Mouse (Mus musculus) monocyte, adult 2 months (primary cell): ENCODE data around the gene Wdfy4.

Experiments used
- DNase-seq, 2 experiments: peaks; one replicate each; pipeline ENCODE4 v3.0.0; 2022; ENCODE audit warnings: low spot score in 2 of 2, low read depth in 1 of 2

Wdfy4 gene

DNA sequence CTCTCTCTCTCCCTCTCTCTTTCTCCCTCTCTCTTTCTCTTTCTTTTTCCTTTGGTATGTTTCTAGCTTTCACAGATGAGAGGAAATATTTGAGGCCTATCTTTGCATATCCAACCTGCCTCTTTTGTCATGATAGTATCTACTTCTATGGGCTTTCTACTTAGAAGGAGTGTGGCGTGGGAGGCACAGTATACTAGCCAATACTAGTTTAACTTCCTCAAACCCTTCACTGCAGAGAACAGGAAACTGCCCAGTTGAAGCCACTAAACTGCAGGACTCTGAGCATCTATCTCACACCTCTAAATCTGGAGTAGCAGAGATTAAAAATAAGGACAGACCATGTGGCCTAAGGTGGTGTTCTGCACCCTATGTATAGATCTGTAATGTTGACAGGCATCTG lies 5.3 kb upstream of the Wdfy4 start:
- DNase-seq = no peak

GRCm38 (mm10) chr14:33189849-33190423 lies 4.6 kb upstream of the Wdfy4 start:
- DNase-seq = no peak

DNA sequence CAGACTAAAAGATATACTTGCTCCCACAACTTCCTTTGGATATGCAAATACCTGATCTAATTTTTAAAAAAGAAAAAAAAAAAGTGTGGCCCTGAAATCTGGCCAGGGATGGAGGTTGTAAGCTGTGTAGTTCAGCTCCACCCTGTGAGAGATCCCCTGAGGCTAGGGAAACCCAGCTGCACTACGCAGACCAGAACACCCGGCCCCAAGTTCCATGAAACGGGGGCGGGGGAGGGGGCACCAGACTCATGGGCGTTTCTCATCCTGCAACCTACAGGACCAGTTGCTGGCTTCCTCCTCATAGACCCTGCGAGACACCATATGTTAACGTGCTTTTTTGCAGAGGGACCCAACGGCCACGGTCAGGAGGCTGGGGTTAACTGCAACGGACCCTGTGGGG lies 3.9 kb upstream of the Wdfy4 start:
- no peak for DNase-seq

DNA sequence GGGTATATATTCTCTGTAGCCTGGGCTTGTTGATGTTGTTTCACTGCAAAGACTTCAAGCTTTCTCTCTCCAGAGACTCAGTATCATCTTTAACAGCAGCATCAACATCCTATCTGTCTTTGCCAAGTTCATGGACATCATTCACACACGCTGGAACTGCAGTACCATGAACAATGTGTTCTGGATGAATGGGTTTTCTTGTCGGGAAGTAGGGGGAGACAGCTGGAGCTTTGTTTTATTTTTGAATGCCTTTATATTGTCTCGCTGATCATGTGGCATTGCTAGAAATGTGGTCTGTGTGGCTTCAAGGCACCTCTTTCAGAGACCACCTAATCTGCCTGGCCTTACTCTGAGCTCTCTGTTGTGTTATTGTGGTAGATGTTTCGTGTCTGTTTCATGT lies 1.9 kb upstream of the Wdfy4 start:
- DNase-seq = no peak

- DNase-seq = no peak
Observed at GRCm38 (mm10) chr14:33180102-33180501, 5.2 kb downstream of the Wdfy4 start.

GRCm38 (mm10) chr14:33175059-33175821 lies 10.1 kb downstream of the Wdfy4 start:
- no peak for DNase-seq

DNA sequence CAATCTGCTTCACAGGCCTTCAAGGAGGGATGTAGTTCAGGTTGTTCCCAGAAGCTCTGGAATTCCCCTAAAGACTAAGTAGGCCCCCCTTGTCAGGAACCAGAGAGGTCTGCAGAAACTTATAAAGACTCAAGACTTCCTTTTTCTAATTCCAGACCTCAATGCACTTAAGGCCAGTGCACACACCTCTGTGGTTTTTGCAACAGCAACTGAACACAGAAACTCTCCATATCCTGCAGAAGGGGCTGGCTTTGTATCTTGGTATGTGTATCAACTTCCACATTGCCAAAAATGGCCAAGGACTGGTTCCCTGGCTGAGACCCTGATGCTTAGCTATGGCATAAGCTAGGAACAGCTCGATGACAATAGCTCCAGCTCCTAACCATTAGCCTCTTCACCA lies 13.4 kb downstream of the Wdfy4 start:
- no peak for DNase-seq

GRCm38 (mm10) chr14:33168750-33169149 lies 16.6 kb downstream of the Wdfy4 start:
- DNase-seq = no peak

DNA sequence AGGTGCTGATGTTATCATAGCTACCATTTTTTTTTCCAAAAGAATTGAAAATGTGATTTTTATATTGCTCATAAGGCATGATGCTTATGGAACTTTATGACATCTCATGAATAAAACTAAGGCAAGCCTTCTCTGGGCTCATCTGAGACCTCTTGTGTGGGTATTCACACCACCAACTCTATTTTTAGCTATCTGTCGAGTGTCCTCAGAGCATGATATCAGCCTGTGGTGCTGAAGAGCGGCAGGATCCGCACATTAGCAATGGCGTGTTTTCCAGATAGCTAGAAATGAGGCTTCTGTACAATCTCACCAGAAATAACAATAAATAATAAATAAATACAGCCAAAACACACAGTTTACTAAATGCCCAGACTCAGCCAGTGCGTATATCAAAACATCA lies 23.1 kb downstream of the Wdfy4 start:
- no peak for DNase-seq

- DNase-seq = no peak
Observed at GRCm38 (mm10) chr14:33158268-33158667, 27.0 kb downstream of the Wdfy4 start.

DNA sequence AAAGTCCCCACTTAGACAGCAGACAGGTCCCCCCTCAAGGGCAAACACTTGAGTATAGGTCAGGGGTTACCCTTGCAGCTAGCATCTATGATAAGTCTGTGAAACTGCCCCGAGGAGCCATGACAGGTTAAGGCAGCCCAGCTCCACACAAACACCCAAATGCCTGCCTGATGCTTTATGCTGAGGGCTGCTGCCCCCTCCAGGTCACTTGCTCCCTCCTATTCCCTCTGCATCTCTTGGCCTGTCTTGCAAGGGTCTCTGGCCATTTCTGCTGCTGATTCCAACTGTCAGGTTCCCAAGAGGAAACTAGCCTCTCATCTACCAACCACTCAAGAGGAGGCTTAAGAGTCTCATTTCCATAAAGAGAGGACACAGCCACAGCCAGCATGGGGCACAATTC lies 32.4 kb downstream of the Wdfy4 start:
- DNase-seq = no peak

DNA sequence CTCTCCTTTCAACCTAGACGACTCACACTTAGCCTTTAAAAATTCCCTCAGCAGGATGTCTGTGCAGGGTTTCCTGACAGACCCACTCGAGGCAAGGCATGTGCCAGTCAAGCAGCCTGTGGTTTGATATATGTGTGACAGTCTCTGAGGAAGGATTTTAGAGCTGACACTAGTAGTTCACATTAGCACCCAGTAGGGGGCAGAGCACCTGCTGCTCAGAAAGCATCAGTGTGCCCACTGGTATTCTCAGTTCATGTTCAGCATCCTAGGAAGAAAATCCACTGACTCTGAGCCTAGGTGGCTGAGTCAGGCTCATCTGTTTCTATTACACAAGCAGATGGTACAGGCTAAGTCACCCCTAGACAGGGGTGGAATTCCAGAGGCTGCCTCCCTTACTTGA lies 39.0 kb downstream of the Wdfy4 start:
- no peak for DNase-seq

DNA sequence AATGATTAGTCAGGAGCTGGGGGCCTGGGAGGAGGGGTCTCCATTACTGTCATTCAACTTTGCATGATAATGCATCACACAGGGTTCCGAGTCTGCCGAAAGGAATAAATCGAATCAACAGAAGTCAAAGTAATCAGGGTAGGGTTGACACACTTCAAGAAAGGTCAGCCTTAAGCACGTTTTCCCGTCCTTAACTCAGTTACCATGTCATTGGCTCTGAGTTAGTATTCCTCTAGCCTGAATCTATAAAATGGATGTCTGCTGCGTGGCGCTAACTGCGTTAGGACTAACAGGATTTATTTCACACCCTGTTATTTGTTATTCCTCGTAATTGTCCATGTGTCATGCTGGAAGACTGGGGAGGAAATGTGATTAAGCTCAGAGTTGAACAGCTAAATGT lies 48.5 kb downstream of the Wdfy4 start:
- DNase-seq = no peak

- DNase-seq = no peak
Observed at GRCm38 (mm10) chr14:33135170-33135569, 50.1 kb downstream of the Wdfy4 start.

DNA sequence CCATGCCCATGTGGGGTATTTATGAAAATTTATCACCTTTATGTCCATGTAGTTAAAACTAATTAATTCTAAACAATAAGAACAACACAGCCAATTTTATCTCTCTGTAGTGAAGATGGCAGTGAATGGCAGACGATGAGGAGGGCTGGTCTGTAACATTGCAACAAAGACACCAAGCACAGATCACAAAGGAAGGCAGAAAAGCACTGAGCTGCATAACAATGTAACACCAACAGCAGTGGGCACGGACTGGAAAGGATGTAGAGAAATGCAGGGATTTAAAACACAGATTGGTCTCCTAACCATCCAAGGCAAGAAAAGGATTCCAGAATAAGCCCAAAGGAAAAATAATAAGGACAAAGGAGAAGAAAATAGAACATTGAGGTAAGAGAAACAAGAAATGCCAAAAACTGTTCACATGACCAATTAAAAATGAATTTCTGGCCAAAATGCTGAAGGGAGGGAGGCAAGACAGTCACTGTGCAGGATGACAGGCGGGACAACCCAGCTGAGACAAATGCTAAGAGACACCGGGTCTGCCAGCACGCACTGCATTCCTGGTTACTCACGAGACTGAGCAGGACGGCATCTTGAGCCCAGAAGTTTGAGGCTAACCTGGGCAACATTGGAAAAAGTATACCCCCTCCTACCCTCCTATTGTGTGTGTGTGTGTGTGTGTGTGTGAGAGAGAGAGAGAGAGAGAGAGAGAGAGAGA lies 54.1 kb downstream of the Wdfy4 start:
- no peak for DNase-seq

DNA sequence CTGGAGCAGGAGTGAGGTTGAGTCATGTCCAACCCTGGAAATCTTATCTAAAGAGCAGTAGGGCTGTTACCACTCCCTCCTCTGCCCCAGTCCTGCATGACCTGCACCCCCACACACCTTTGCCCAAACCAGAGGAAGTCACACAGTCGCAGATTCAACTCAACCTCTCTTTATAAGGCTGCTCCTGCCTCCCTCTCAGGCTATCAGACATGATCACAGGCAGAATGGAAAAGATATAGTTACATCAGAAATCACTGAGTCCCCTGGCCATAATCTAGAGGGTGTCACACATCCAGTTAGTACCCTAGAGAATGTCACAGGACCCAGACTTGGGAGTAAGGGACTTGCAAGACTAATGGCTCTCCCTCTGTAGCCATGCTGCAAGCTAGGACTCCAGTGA lies 68.7 kb downstream of the Wdfy4 start:
- no peak for DNase-seq

- no peak for DNase-seq
Observed at GRCm38 (mm10) chr14:33104809-33105208, 80.5 kb downstream of the Wdfy4 start.

DNA sequence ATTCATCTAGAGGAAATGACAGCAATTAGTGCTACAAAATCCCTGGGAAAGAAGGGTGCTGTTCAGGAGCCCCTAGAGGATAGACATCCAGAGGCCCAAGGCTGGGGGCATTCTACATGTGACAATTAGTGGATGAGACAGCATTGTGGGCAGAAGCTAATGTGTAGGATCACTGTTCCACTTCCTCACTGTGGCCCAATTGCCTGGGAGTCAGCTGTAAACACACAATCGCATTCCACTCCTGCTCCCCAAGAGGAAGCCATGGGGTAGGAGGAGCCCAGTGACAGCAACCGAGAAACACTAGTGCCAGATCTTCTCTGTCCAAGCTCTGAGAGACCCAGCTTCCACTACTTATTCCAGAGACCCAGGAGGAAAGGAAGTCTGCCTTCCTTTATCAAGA lies 83.7 kb downstream of the Wdfy4 start:
- no peak for DNase-seq

DNA sequence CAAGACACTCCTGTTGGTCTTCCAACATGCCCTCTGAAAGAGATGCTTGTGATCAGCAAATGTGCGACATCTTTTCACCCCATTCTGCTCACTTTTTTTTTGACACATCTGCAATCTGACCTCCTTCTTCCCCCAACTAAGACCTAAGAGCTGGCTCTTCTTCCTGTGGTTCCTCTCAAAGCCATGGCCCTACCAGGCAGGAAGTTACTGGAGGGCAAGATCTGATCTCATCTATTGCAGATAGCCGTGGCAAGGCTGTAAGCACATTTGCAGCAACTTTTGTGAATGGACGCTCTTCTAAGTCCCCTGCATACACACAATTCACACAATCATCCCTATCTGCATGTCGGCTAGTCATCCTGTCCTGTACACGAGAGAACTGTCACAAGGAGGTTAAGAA lies 85.4 kb downstream of the Wdfy4 start:
- DNase-seq = no peak

GRCm38 (mm10) chr14:33099111-33099510 lies 86.2 kb downstream of the Wdfy4 start:
- DNase-seq = no peak

DNA sequence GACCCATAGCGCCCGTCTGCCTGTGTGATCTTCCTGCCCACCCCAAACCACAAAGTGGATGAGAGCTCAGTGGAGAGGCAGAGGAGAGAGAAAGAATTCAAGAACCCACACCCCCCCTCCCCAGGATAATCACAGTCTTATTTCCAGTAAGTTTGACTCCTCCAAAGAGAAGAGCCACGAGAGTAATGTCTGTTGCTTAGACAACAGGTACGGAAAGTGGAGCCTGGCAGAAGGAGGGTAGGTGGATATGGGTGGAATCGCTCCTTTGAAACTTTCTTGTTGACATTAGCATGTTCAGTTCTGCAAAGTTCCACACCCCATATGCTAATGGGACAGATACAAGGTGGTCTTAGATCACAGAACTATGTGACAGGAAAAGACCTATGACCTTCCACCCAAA lies 88.8 kb downstream of the Wdfy4 start:
- no peak for DNase-seq

DNA sequence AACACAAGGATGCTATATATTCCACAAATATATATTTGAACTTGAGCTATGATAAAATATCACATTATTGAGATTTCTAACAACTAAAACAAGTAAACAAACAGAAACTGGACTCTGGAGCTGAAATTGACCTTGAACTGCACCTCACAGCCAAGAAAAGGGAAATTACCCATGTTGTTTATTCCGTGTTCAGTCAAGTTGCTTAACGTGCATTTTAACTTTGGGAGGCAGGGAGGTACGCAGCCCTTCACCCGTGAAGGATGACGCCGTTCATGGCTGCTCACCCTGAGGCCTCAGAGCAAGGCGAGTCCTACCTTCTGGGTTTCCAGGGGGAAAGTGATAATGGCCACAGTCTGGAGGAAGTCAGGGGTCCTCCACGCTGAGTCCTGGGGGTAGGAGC lies 102.0 kb downstream of the Wdfy4 start:
- DNase-seq = no peak

DNA sequence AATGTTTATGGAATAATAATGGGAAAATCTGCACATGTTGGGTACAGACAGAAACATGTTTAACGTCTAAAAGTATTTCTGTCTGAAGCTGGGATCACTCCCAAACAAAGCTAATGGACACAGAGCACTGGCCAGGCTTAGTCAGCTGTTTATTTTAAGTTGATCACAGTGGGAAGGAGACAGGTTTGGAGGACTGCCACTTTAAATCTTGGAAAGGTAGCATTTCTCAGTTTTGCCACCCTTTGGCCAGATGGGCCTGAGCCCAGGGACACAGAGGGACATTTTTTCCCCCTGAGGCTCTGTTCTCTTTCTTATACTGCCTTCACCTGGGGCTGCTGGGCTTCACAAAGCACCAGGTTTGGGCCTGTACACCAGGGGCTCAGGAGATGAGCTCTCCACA lies 103.0 kb downstream of the Wdfy4 start:
- no peak for DNase-seq
